Mouse (Mus musculus) retina, postnatal 7 days (tissue): Measurements from ENCODE around the gene Rbp7.
"Not testable (repeated sequence)": the region's sequence is repeated elsewhere in the genome, so short reads cannot be mapped to it uniquely, and the experiment has no call there.

Experiments used
- DNase-seq: peaks from one replicate; pipeline ENCODE4 v3.0.0-alpha.2; 2012; ENCODE audit warnings: low read depth, low spot score

Rbp7 gene

GRCm38 (mm10) chr4:149454879-149455278 is at the start of gene Rbp7:
TSS of gene Rbp7 (minus strand) at chr4:149454978.
- no peak for DNase-seq

- DNase-seq: no peak
Measured at GRCm38 (mm10) chr4:149504363-149504762, 49.6 kb upstream of the Rbp7 start.

- no peak for DNase-seq
Measured at GRCm38 (mm10) chr4:149499790-149500189, 45.0 kb upstream of the Rbp7 start.

- no peak for DNase-seq
Measured at GRCm38 (mm10) chr4:149498901-149499300, 44.1 kb upstream of the Rbp7 start.

- DNase-seq: no peak
Measured at GRCm38 (mm10) chr4:149496612-149497011, 41.8 kb upstream of the Rbp7 start.

- DNase-seq: no peak
Measured at GRCm38 (mm10) chr4:149491151-149491550, 36.4 kb upstream of the Rbp7 start.

- no peak for DNase-seq
Measured at GRCm38 (mm10) chr4:149489415-149490240, 34.9 kb upstream of the Rbp7 start.

- DNase-seq: no peak
Measured at GRCm38 (mm10) chr4:149487729-149488128, 33.0 kb upstream of the Rbp7 start.

GRCm38 (mm10) chr4:149485825-149486206 is 31.0 kb upstream of the Rbp7 start:
- no peak for DNase-seq

GRCm38 (mm10) chr4:149485053-149485824 is 30.5 kb upstream of the Rbp7 start, which contains the start of the genes Nmnat1 and Lzic:
TSS of gene Nmnat1 (minus strand) at chr4:149485202.
TSS of gene Lzic (plus strand) at chr4:149485229.
- DNase-seq: peak; percentile 87

GRCm38 (mm10) chr4:149484566-149484965 is 29.8 kb upstream of the Rbp7 start:
- no peak for DNase-seq

- DNase-seq: no peak
Measured at GRCm38 (mm10) chr4:149477078-149477477, 22.3 kb upstream of the Rbp7 start, which contains the start of gene Tmem274. TSS of gene Tmem274 (plus strand) at chr4:149477378.

- DNase-seq: no peak
Measured at GRCm38 (mm10) chr4:149475096-149475495, 20.3 kb upstream of the Rbp7 start.

GRCm38 (mm10) chr4:149469557-149469956 is 14.8 kb upstream of the Rbp7 start:
- DNase-seq: no peak

- DNase-seq: no peak
Measured at GRCm38 (mm10) chr4:149463435-149463950, 8.7 kb upstream of the Rbp7 start.

GRCm38 (mm10) chr4:149462305-149462971 is 7.7 kb upstream of the Rbp7 start:
- no peak for DNase-seq

- no peak for DNase-seq
Measured at GRCm38 (mm10) chr4:149461579-149462304, 7.0 kb upstream of the Rbp7 start.

- not testable (repeated sequence) for DNase-seq
Measured at GRCm38 (mm10) chr4:149460475-149460874, 5.7 kb upstream of the Rbp7 start.

- no peak for DNase-seq
Measured at GRCm38 (mm10) chr4:149459425-149459824, 4.6 kb upstream of the Rbp7 start.

- DNase-seq: no peak
Measured at GRCm38 (mm10) chr4:149458526-149458925, 3.7 kb upstream of the Rbp7 start.

- DNase-seq: no peak
Measured at GRCm38 (mm10) chr4:149457831-149458430, 3.2 kb upstream of the Rbp7 start.
